Mouse (Mus musculus): ENCODE measurements around the gene Gm5797.
"Not testable (repeated sequence)": the region's sequence is repeated elsewhere in the genome, so short reads cannot be mapped to it uniquely, and the experiment has no call there.

Gm5797 gene

GRCm38 (mm10) chr14:7332295-7332694 is at the start of gene Gm5797:
Gene Gm5797 (minus strand): TSS chr14:7332395.
- DNase-seq, result not testable (repeated sequence)

- DNase-seq, result not testable (repeated sequence)
Observed at GRCm38 (mm10) chr14:7365034-7365433, 32.8 kb upstream of the Gm5797 start, which contains the start of gene Gm8374. Gene Gm8374 (minus strand): TSS chr14:7365134.

- not testable (repeated sequence) for DNase-seq
Observed at GRCm38 (mm10) chr14:7315093-7315492, 17.1 kb downstream of the Gm5797 start.

GRCm38 (mm10) chr14:7314661-7315060 is 17.5 kb downstream of the Gm5797 start, which contains the start of gene Gm3739:
Gene Gm3739 (minus strand): TSS chr14:7315049.
- not testable (repeated sequence) for DNase-seq

Measured in lung, postnatal 36 days (tissue).